Mouse (Mus musculus) gastrocnemius, adult 18-20 months (tissue): ENCODE data around the gene Creg2. TPM values are rescaled to one million over a fixed set of nuclear protein-coding genes. Genes with fewer than 3 reads are reported as not detected.
"Not testable (repeated sequence)": the region's sequence is repeated elsewhere in the genome, so short reads cannot be mapped to it uniquely, and the experiment has no call there.

ENCODE experiments used
- DNase-seq: peaks from one replicate; pipeline ENCODE4 v3.0.0; 2021; ENCODE audit warnings: low spot score
- total RNA-seq, 2 experiments: library from RNA; stranded (reverse); gene quantifications; 2 replicates each; pipeline ENCODE4 v1.2.3; 2021

Creg2 gene
- total RNA-seq, 2 experiments from 2014 or later, result 0.02 TPM; not detected in 1

DNA sequence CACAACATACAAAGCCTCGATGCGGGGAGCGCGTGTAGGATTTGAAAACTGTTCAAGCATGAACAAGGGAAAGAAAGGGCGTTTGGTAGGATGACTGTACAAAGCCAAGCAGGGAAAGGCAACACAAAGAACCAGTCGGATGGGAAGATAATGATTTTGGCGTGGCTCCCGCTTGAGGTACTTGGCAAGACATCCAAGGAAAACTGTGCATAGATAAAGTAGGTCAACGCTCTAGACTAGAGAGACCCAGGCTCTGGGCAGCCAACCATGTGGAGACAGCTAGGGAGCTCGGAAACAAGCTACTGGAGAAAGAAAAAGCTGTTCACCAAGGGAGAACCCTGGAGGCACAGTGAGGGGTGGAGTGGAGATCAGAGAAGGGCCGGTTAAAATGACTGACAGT, 52.5 kb downstream of the Creg2 start:
- DNase-seq, result no peak

DNA sequence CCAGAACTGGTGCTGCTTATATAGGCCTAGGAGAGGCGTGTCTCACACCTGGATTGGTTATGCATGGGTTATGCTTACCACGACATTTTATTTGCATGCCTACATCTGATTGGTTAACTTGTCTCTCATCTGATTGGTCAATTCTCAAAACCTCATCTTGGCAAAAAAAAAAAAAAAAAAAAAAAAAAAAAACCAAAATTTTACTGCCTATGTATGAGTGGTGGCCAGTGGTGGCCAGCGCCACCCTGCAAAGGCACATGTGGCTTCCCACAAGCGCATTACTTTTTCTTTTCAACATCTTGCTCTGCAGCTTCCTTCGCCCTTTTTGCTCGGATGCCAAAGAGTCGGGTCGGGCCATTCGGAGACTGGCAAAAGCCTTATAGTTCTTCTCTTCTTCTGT, 54.1 kb downstream of the Creg2 start:
- DNase-seq, result not testable (repeated sequence)

DNA sequence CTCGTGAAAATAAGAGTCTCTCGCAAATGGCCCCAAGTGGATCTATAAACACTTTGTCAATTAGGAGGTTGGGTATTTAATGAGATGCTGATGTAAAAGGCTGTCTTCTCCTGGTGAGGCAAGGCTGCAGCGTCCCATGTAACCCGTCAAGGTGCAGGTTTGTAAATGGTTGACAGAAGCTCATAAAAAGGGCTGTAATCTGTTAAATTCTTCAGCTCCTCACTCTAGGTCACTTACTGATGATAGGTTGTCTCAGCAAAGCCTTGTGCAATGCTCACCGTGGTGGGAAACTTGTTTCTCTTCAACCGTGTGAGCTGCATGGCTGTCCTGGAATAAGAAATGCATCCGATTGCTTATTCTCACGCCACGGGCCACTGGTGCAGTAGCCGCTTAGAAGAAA, 57.4 kb downstream of the Creg2 start:
- DNase-seq, result no peak

DNA sequence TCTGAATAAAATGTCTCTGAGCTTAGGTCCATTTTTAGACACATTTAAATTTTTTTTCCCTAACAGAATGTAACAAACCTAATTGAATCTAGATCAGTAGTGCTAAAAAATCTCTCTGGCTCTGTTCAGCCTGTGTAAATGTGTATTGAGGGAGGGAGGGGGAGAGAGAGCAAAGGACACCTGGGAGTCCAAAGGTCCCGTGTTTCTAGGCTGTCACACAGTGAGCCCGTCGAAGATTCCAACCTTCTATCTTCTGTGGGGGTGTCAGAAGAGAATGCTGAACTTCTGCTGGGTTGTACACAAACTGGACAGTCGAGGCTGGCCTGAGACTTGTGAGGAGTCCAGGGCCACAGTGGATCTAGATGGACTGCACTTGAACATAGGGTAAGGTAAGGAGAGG, 59.2 kb downstream of the Creg2 start:
- DNase-seq, result no peak

DNA sequence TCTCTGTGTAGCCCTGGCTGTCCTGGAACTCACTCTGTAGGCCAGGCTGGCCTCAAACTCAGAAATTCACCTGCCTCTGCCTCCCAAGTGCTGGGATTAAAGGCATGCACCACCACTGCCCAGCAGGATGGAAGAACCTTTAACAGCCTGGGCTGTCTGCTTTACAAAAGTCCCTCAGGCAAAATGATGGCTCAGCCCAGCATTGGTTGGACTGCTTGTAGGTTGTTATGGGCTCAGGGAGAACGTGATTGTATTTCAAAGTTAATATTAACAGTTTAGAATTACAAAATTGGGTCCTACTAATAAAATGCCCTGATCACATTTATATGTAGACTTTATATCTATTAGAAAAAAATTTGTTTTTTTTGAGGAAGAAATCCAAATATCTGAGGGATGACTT, 59.7 kb downstream of the Creg2 start:
- DNase-seq, result not testable (repeated sequence)

DNA sequence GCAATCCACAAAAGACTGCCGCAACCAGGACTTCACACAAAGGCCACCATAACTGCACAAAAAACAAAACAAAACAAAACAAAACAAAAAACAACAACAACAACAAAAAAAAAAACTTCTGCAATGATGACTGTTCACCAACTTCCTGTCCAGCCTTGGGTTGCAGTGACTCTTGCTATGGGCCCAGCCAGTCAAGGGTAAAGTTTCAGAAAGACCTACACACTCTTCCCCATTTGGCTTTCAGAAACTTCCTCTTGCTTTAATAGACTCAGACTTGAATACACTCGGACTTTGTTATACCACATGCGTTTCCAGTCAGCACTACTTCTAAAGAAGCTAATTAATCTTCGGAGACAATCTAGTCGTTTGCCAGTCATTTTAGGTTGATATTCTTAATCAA, 61.1 kb downstream of the Creg2 start:
- no peak for DNase-seq

DNA sequence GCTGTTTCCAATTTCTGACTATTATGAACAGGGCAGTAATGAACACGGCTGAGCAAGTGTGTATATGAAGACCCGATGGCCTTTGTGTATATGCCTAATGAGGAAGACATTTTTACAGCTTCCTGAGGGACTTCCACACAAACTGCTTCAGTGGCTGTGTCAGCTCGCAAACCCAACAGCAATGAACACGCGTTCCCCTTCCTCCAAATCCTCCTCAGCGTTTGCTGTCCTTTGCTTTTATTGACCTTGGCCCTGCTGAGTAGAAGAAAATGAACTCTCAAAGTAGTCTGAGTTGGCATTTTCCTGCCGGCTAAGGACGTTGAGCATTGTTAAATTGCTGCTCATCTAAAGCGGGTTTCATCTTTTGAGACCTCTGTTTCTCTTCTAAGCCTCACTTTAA, 65.9 kb downstream of the Creg2 start:
- DNase-seq, result no peak

DNA sequence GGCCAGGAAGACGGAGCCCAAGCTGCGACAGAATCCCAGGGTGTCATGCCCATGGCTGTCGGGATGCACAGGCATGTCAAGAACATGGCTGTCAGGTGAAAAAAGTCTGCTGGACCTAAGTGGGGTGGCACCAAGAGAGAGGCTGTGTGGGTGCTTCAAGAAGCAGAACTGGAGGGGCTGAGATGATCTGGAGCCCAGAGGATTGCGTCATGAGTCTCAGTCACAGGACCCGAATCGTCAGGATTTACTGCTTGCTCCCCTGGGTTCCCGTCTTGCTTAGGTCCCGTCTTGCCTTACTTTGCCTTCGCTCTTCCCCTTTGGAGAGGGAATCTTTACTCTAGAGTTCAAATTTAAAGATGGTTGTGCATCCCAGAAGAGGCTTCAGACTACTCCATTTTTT, 68.1 kb downstream of the Creg2 start:
- DNase-seq, result no peak

DNA sequence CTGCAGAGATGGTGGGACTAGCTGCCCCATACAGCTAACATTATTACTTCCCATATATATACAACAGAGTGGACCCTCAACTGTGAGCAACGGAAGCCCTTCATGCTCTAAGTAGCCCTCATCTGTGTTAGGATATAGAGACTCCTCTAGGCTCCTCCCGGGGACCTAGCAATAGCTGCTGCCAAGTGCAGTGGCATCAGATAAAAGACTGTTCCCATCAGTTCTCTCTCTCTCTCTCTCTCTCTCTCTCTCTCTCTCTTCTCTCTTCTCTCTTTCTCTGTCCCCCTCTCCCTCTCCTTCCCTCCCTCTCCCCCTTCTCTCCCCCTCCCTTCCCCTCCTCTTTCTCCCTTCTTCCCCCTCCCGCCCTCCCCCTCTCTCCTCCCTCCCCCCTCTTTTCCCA, 70.1 kb downstream of the Creg2 start:
- DNase-seq, result no peak

DNA sequence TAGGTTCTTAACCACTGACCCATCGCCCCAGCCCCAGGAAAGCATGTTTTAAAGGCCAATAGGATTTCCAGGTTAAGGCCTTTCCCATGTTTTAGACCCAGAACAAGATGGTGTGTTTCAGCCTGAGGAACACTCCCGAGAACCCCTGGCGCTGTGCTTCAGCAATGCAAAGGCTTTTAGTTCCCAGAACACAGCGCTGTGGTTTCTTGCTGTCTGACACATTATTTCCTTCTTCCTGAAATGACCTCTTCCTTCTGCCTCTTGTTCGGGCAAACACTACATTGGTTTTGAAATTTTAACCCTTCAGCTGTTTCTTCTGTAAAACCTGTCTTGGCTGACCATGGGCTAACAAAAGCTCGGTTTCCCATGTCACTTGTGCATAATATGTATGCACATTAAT, 72.1 kb downstream of the Creg2 start:
- DNase-seq, result no peak

DNA sequence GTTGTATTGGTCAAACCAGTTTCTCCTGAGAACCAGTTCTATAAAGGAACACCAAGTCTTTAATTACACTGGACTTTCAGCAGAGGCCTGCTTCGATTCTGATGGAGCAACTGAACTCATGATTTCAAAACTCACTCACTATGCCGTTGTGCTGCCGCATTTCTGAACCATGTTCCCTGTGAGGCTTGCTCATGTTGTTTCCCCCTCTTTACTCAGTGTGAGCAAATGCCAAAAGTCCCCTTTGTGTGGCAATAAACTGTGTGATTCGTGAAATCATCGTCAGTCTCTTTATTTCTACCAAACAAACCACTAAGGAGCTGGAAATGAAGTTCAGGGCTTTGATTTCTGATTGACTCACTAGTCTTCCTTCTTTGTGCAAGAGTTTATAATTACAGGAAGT, 72.8 kb downstream of the Creg2 start:
- no peak for DNase-seq

DNA sequence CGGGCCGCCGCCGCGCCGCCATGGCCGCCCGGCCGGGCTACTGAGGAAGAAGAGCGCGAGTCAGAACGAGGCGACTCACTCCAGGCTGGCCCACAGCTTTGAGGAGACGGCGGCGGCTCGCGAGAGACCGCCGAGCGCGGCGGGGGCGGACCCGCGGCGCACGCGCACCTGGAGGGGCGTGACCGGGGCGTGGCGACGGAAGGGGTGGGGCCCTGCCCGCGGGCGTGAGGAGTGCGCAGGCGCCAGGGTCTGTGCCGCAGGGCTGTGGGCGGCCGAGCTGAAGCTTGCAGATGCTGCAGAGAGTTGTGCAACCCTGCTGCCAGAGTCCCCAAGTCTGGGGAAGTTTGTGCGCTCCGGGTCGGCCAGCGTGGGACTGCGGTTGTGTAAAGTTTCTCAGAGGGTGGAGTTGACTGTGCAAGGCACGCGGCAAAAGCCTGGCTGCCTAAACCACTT, 74.0 kb downstream of the Creg2 start, which contains the start of gene Rnf149:
TSS of gene Rnf149 (minus strand) at position 153 of the 453 bp plus-strand sequence.
- peak; percentile 95 for DNase-seq

DNA sequence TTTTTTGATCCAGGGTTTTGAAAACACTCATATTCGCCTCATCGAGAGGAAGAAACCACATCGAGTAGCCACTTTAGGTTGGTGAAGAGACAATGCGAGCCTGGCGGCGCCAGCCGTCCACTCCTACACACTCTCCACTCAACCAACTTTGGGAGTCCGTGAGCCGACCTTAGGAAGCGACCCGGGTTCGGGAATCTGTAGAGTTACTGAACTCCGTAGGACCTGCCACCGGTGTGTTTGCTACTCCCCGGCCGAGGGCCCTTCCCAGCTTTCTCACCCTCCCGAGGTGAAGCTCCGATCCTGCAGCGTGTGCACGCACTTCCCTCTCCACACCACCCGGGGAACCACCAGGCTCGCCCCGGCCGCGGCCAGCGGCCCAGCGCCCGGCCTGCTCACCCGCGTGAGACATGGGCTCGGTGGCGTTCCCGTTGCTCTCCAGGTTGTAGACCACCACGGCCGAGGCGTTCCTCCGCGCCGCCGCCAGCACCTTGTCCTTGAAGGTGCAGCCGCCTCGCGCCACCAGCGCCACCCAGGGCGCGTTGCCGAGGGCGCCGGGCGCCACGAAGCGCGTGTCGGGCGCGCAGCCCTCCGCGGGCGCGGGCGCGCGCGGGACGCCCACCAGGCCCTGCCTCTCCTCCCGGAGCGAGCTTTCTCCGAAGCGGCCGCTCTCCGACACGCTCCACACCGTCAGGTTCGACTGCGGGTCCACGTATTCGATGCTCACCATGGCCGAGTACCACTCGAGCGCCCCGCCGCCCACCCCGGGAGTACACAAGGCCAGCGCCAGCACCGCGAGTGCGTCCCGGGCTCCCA, 74.6 kb downstream of the Creg2 start:
- DNase-seq, result peak; percentile 26

DNA sequence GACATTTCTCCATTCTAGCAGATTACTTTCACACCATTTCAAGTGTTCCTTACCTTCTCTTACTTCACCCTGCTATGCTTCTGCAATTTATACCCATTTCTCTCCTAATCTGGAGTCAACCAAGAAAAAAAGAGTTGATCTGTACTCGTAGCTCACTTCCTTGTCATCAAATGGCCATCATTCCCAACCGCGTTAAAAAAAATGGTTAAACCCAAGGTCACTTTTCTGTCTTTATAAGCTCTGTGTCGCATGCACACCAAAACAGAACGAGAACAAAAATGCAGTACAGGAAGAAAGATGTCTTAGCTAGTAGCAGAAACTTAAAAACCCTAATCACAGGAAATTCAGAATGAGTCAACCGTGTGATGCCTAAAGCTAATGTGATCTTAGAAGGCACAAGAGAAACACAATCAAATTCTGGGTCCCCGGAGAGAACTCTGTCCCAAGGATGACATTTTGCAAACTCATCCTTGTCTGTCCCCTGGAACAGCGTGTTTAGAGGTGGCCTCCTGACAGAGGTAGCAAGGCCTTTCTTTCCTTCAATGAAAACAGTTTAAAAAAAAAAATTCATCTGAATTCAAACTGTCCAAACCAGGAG, 75.4 kb downstream of the Creg2 start:
- no peak for DNase-seq

DNA sequence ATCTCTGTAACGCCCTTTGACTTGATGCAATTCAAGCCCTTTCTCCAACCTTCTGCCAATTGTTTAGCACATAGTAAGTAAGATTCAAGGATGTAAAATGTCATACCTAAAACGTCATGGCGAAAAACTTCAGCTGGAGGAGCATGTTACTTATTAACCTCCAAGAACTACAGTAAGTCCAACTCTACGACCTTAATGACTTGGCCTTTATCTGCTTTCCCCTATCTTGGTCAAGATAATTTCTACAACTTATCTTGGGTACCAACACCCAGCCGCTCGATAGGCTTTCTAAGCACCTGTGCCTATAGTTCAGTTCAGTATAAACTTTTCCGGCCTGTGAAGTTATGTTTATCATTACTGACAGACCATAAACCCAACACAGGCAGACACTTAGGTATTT, 77.4 kb downstream of the Creg2 start:
- DNase-seq, result no peak

DNA sequence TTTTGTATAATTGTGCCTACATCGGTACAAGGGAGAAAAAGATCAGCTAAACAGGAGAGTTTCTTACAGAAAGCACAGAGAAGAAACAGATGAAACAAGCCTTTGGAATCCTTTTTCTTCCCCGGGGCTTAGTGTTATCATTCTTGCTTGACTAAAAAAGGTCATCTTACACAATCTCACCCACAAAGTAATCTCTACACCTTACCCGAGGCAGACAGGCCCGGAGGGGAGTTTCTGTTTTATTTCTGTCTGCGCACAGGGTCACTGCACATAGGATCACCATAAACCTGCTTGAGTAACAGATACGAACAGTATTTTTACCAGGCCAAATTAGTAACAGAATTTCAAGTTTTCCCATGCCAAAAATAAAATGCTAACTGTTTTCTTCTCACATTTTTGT, 79.6 kb downstream of the Creg2 start:
- DNase-seq, result no peak

Other genes starting within 250 kb of the Creg2 start
- 1 to 10 TPM; 8.3 to 9.5 TPM for gene Tbc1d8, start 172.7 kb downstream of the Creg2 start, total RNA-seq
- 10 to 100 TPM; 19.0 to 20.8 TPM for gene Cnot11, start 116.5 kb downstream of the Creg2 start, total RNA-seq
- 1 to 10 TPM; 7.4 to 8.5 TPM for gene Rnf149, start 74.1 kb downstream of the Creg2 start, total RNA-seq
- gene Rfx8, start 69.5 kb upstream of the Creg2 start, total RNA-seq, result not detected
- gene Gm3646, start 153.9 kb upstream of the Creg2 start, total RNA-seq, result not detected
- 10 to 100 TPM; 15.2 to 20.9 TPM for gene Map4k4, start 249.4 kb upstream of the Creg2 start, total RNA-seq